13 mouse cellular contexts compared by ENCODE assay signal in the genomic region with DNA sequence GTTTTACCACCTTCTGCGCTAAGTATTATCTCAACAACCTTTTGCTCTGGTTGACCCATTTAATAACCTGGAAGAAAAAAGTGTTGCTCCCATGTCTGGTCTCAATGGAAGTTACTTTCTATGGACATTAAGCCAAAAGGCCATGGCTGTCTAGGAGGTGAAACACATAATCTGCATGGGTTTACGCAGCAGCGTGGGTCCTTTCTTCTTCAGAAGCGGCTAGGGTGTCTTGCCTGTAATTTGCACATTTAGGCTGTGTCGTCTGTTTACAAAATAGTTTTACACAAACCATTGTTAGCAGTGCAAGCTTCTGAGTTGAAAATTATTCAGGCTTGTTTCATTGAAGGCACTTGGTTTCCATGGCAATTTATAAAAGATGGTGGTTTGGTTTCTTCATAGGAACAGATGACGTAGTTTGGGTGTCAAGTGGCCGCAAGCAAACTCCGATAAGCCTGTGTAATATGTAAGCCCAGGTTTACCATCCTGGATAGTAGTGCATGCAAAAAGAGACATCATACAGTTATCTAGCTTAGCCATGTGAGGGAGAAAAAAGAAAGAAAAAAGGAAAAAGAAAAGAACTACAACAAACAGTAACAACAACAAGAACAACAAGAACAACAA.
A peak's percentile ranks its signal among the peaks of the same experiment; 100 is the strongest.
DNase-seq lines count a peak whose midpoint lies in the region; ATAC-seq lines count a peak whose summit lies in the region.
"Had no signal": no experiment of that assay in that cellular context is flagged by ENCODE, and none has a peak within 500 bp of the region (broad histone marks: within the 10 kb centered on the region; RNA-seq: fewer than 3 reads in every experiment).

No protein-coding gene starts in this region.

- H3K36me3 ChIP-seq in embryonic facial prominence, embryonic 14.5 days (ENCODE audit: control insufficient read depth, insufficient read depth, low read length): no peaks in the 10 kb centered on the region
- H3K36me3 ChIP-seq in embryonic facial prominence, embryonic 10.5 days (replicated peaks): no peaks in the 10 kb centered on the region
- no peaks in the 10 kb centered on the region for H3K36me3 ChIP-seq in forebrain, embryonic 13.5 days (ENCODE audit: poor library complexity, severe bottlenecking)
- H3K36me3 ChIP-seq in hindbrain, embryonic 16.5 days (ENCODE audit: control insufficient read depth, insufficient read depth, low read length): no peaks in the 10 kb centered on the region
- no peaks in the 10 kb centered on the region for H3K36me3 ChIP-seq in neural tube, embryonic 13.5 days
- H3K36me3 ChIP-seq: heart, embryonic 13.5 days had no signal

- peak; percentile 5 for DNase-seq in embryonic facial prominence, embryonic 14.5 days (ENCODE audit: low spot score)
- DNase-seq in embryonic facial prominence, embryonic 10.5 days (ENCODE audit: low spot score): no peak
- DNase-seq in kidney, adult 11 months: no peak
- DNase-seq in natural killer cell, adult 2 months (ENCODE audit: low spot score in 2 of 2): no peak
- no peak for DNase-seq in kidney, postnatal 25 days
- DNase-seq: gastrocnemius, postnatal 25 days had no signal

- H3K4me1 ChIP-seq in embryonic facial prominence, embryonic 14.5 days (ENCODE audit: control insufficient read depth, insufficient read depth, low read length): no peaks in the 10 kb centered on the region
- no peaks in the 10 kb centered on the region for H3K4me1 ChIP-seq in embryonic facial prominence, embryonic 10.5 days
- peaks cover 20% of the 10 kb centered on the region for H3K4me1 ChIP-seq in forebrain, embryonic 13.5 days
- H3K4me1 ChIP-seq in hindbrain, embryonic 16.5 days (ENCODE audit: control insufficient read depth, insufficient read depth, low read depth, low read length): no peaks in the 10 kb centered on the region
- H3K4me1 ChIP-seq in neural tube, embryonic 13.5 days (replicated peaks): peaks cover 8% of the 10 kb centered on the region
- H3K4me1 ChIP-seq: heart, embryonic 13.5 days; megakaryocyte, embryonic 14.5 days had no signal

- no peak overlapping the region for H3K4me2 ChIP-seq in embryonic facial prominence, embryonic 14.5 days (ENCODE audit: low read depth, low read length)
- H3K4me2 ChIP-seq in forebrain, embryonic 13.5 days: peak overlapping the region; percentile 50
- H3K4me2 ChIP-seq in hindbrain, embryonic 16.5 days (ENCODE audit: low read length): peak overlapping the region; percentile 16
- peak overlapping the region; percentile 38 for H3K4me2 ChIP-seq in neural tube, embryonic 13.5 days
- H3K4me2 ChIP-seq: heart, embryonic 13.5 days; lung, embryonic 14.5 days had no signal

- H3K27me3 ChIP-seq in embryonic facial prominence, embryonic 14.5 days (replicated peaks; ENCODE audit: control insufficient read depth, insufficient read depth, low read length): no peaks in the 10 kb centered on the region
- no peaks in the 10 kb centered on the region for H3K27me3 ChIP-seq in embryonic facial prominence, embryonic 10.5 days (replicated peaks; ENCODE audit: low read depth, poor library complexity, severe bottlenecking)
- H3K27me3 ChIP-seq in forebrain, embryonic 13.5 days: no peaks in the 10 kb centered on the region
- H3K27me3 ChIP-seq in hindbrain, embryonic 16.5 days (replicated peaks; ENCODE audit: control insufficient read depth, insufficient read depth, low read length): no peaks in the 10 kb centered on the region
- H3K27me3 ChIP-seq in neural tube, embryonic 13.5 days: no peaks in the 10 kb centered on the region
- H3K27me3 ChIP-seq: heart, embryonic 13.5 days; megakaryocyte, embryonic 14.5 days had no signal

- no peak overlapping the region for H3K4me3 ChIP-seq in embryonic facial prominence, embryonic 14.5 days (ENCODE audit: low read depth, low read length)
- no peak overlapping the region for H3K4me3 ChIP-seq in embryonic facial prominence, embryonic 10.5 days
- H3K4me3 ChIP-seq in forebrain, embryonic 13.5 days: peak overlapping the region; percentile 10; the same call in 1 of the 2 replicates
- H3K4me3 ChIP-seq in hindbrain, embryonic 16.5 days (ENCODE audit: low read length): no peak overlapping the region
- no peak overlapping the region for H3K4me3 ChIP-seq in neural tube, embryonic 13.5 days
- H3K4me3 ChIP-seq: heart, embryonic 13.5 days; megakaryocyte, embryonic 14.5 days had no signal

- H3K27ac ChIP-seq in embryonic facial prominence, embryonic 14.5 days (replicated peaks; ENCODE audit: low read depth, low read length): no peak overlapping the region
- H3K27ac ChIP-seq in embryonic facial prominence, embryonic 10.5 days (replicated peaks): no peak overlapping the region
- peak overlapping the region; percentile 60 for H3K27ac ChIP-seq in forebrain, embryonic 13.5 days
- peak overlapping the region; percentile 21; the same call in 1 of the 2 replicates for H3K27ac ChIP-seq in hindbrain, embryonic 16.5 days (ENCODE audit: low read depth, low read length)
- H3K27ac ChIP-seq in neural tube, embryonic 13.5 days (replicated peaks): peak overlapping the region; percentile 52; the same call in 1 of the 2 replicates
- H3K27ac ChIP-seq: heart, embryonic 13.5 days; kidney, postnatal 0 days had no signal

- no peak for ATAC-seq in embryonic facial prominence, embryonic 14.5 days (ENCODE audit: low read depth)
- peak; percentile 82 for ATAC-seq in forebrain, embryonic 13.5 days
- peak; percentile 72 for ATAC-seq in hindbrain, embryonic 16.5 days
- ATAC-seq in neural tube, embryonic 13.5 days (ENCODE audit: low read depth): peak; percentile 74; the same call in 1 of the 2 replicates

- no peaks in the 10 kb centered on the region for H3K9me3 ChIP-seq in embryonic facial prominence, embryonic 14.5 days (ENCODE audit: control insufficient read depth, low read length)
- no peaks in the 10 kb centered on the region for H3K9me3 ChIP-seq in embryonic facial prominence, embryonic 10.5 days
- no peaks in the 10 kb centered on the region for H3K9me3 ChIP-seq in forebrain, embryonic 13.5 days (replicated peaks)
- no peaks in the 10 kb centered on the region for H3K9me3 ChIP-seq in hindbrain, embryonic 16.5 days (ENCODE audit: control insufficient read depth, low read length)
- H3K9me3 ChIP-seq in neural tube, embryonic 13.5 days: no peaks in the 10 kb centered on the region
- H3K9me3 ChIP-seq: heart, embryonic 13.5 days; megakaryocyte, embryonic 14.5 days had no signal

- WGBS in embryonic facial prominence, embryonic 14.5 days: 82% methylated on average over 8 of the region's 8 CpGs
- 83% methylated on average over 8 of the region's 8 CpGs for WGBS in embryonic facial prominence, embryonic 10.5 days
- WGBS in forebrain, embryonic 13.5 days: 22% methylated on average over 8 of the region's 8 CpGs
- 48% methylated on average over 8 of the region's 8 CpGs for WGBS in hindbrain, embryonic 16.5 days
- 28% methylated on average over 8 of the region's 8 CpGs for WGBS in neural tube, embryonic 13.5 days

- no peak overlapping the region for H3K9ac ChIP-seq in embryonic facial prominence, embryonic 14.5 days (ENCODE audit: low read depth, low read length)
- H3K9ac ChIP-seq in forebrain, embryonic 13.5 days: no peak overlapping the region
- H3K9ac ChIP-seq in hindbrain, embryonic 16.5 days (ENCODE audit: low read depth, low read length): no peak overlapping the region
- no peak overlapping the region for H3K9ac ChIP-seq in neural tube, embryonic 13.5 days
- H3K9ac ChIP-seq: heart, embryonic 13.5 days; lung, embryonic 14.5 days had no signal

Comparison
In these comparisons a context has a peak if more than half of its experiments do, and no peak if none do; other contexts are left out.
1. H3K27ac ChIP-seq: peak in forebrain, embryonic 13.5 days (single experiment), hindbrain, embryonic 16.5 days (single experiment) and neural tube, embryonic 13.5 days (single experiment); none in embryonic facial prominence, embryonic 14.5 days (single experiment) and embryonic facial prominence, embryonic 10.5 days (single experiment).